ENCODE assay signal across 16 mouse cellular contexts in the genomic region with DNA sequence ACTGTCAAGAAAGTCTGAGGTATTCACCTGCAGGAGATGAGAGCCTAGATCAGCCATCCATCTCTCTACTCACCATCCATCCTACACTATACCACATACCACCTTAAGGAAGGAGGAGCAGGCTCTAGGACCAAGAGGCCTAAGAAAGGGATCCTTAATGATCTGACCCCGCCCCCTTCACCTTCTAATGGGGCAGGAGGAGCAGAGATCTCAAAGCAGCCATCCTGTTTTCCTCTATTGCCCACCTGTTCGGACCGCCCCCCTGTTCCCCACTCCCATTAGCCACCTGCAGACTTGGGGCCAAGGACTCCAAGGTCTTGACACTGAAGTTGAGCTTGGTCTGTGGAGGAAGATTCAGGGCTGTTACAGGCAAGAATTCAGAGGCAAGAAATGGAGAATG. TPM values are rescaled to one million over a fixed set of nuclear protein-coding genes. Genes with fewer than 3 reads are reported as not detected.
DNase-seq lines count a peak whose midpoint lies in the region.
"Had no signal": no experiment of that assay in that cellular context is flagged by ENCODE, and none has a peak within 500 bp of the region (broad histone marks: within the 10 kb centered on the region; RNA-seq: fewer than 3 reads in every experiment).

No protein-coding gene starts in this region.

- DNase-seq in heart, adult 11 months, result peak; percentile 68
- no peak for DNase-seq in heart, postnatal 4 days
- DNase-seq in R1 (ENCODE audit: low read depth, low spot score), result peak; percentile 66
- DNase-seq in cerebellum, postnatal 36 days, result no peak
- no peak for DNase-seq in lung, postnatal 14 days
- DNase-seq: adrenal gland, adult 8-10 months; adrenal gland, postnatal 14 days; adrenal gland, postnatal 36 days; B cell, adult 2 months; cerebellum, adult 11-12 months; cerebellum, adult 2 months; cerebellum, adult 9-10 months; cerebellum, postnatal 25 days; embryo, embryonic 11 days had no signal

RNA-seq across cellular contexts. Expression of a gene that starts 8.5 kb away (rescaled TPM):
- total RNA-seq in heart, postnatal 4 days (2021), result 1 to 10 TPM; 1.3 TPM
- total RNA-seq: CH12.LX had no signal

RNA-seq across cellular contexts. Expression of a gene that starts 10.8 kb away (rescaled TPM):
- total RNA-seq in heart, postnatal 4 days (2021), result under 1 TPM in 1 of 2 experiments, not detected in 1; 0.07 TPM
- total RNA-seq: CH12.LX; common myeloid progenitor, adult 5-6 weeks had no signal

RNA-seq across cellular contexts. Expression of a gene that starts 56.5 kb away (rescaled TPM):
- total RNA-seq in heart, postnatal 4 days (2021), result 1 to 10 TPM; 1.0 to 1.1 TPM

RNA-seq across cellular contexts. Expression of a gene that starts 56.6 kb away (rescaled TPM):
- total RNA-seq in heart, postnatal 4 days (2021), result 100 to 1,000 TPM; 128 to 134 TPM

Comparison
In these comparisons a context has a peak if more than half of its experiments do, and no peak if none do; other contexts are left out.
1. DNase-seq: peak in heart, adult 11 months (single experiment) and R1 (single experiment); none in heart, postnatal 4 days (single experiment), cerebellum, postnatal 36 days (0 of 2) and lung, postnatal 14 days (single experiment).